Mouse (Mus musculus): ENCODE results near the gene Tnfrsf13c. TPM values are rescaled to one million over a fixed set of nuclear protein-coding genes. Genes with fewer than 3 reads are reported as not detected.
A peak's percentile ranks its signal among the peaks of the same experiment; 100 is the strongest.

Tnfrsf13c gene
- polyA plus RNA-seq (2015; fragmentation: Nextera tagmentation; extraction: Ambion mirVana): not detected in 2 replicates

GRCm38 (mm10) chr15:82223657-82224601, at the start of gene Tnfrsf13c:
Gene Tnfrsf13c, minus strand, starts transcription at chr15:82224369.

GRCm38 (mm10) chr15:82252097-82252496, 27.9 kb upstream of the Tnfrsf13c start, which contains the start of gene 1500009C09Rik:
Gene 1500009C09Rik, plus strand, starts transcription at chr15:82252397.

GRCm38 (mm10) chr15:82244115-82244804, 20.1 kb upstream of the Tnfrsf13c start, which contains the start of gene Cenpm:
Gene Cenpm, minus strand, starts transcription at chr15:82244748.

GRCm38 (mm10) chr15:82212752-82213063, 11.5 kb downstream of the Tnfrsf13c start, which contains the start of gene Shisa8:
Gene Shisa8, minus strand, starts transcription at chr15:82212815.

MicroRNAs within 50 kb of the gene (microRNA counts, 519-probe panel; counts per million panel counts)
- microRNA mmu-miR-33: 2,899 counts per million, percentile 42 among the panel's probes with 10 or more counts

Small RNAs within 50 kb of the gene (microRNA-seq; reads per million reads assigned to microRNA genes)
- 106 reads per million, percentile 48 among the genes with 10 or more reads in this experiment for gene Mir33

Other genes with a start within 250 kb of the Tnfrsf13c start
- not detected in 2 replicates for gene 1700029P11Rik, start 243.8 kb downstream of the Tnfrsf13c start, polyA plus RNA-seq (2015; fragmentation: Nextera tagmentation; extraction: Ambion mirVana)
- 31.5 and 34.8 TPM in 2 replicates for gene Xrcc6, start 236.5 kb downstream of the Tnfrsf13c start, polyA plus RNA-seq (2015; fragmentation: Nextera tagmentation; extraction: Ambion mirVana)
- gene Desi1, start 190.5 kb downstream of the Tnfrsf13c start, polyA plus RNA-seq (2015; fragmentation: Nextera tagmentation; extraction: Ambion mirVana): 15.0 and 17.9 TPM in 2 replicates
- gene Snu13, start 176.8 kb downstream of the Tnfrsf13c start, polyA plus RNA-seq (2015; fragmentation: Nextera tagmentation; extraction: Ambion mirVana): 127 and 135 TPM in 2 replicates
- not detected in 2 replicates for gene 4930407I10Rik, start 165.2 kb downstream of the Tnfrsf13c start, polyA plus RNA-seq (2015; fragmentation: Nextera tagmentation; extraction: Ambion mirVana)
- 0.31 and 0.35 TPM in 2 replicates for gene Mei1, start 154.4 kb downstream of the Tnfrsf13c start, polyA plus RNA-seq (2015; fragmentation: Nextera tagmentation; extraction: Ambion mirVana)
- 10.0 and 11.2 TPM in 2 replicates for gene Ccdc134, start 96.4 kb downstream of the Tnfrsf13c start, polyA plus RNA-seq (2015; fragmentation: Nextera tagmentation; extraction: Ambion mirVana)
- gene Srebf2, start 77.2 kb downstream of the Tnfrsf13c start, polyA plus RNA-seq (2015; fragmentation: Nextera tagmentation; extraction: Ambion mirVana): 109 and 175 TPM in 2 replicates
- gene Shisa8, start 11.6 kb downstream of the Tnfrsf13c start, polyA plus RNA-seq (2015; fragmentation: Nextera tagmentation; extraction: Ambion mirVana): 0.10 TPM in 1 of 2 replicates, not detected in the other
- 17.1 and 26.2 TPM in 2 replicates for gene Cenpm, start 20.4 kb upstream of the Tnfrsf13c start, polyA plus RNA-seq (2015; fragmentation: Nextera tagmentation; extraction: Ambion mirVana)
- not detected in 2 replicates for gene 1500009C09Rik, start 28.0 kb upstream of the Tnfrsf13c start, polyA plus RNA-seq (2015; fragmentation: Nextera tagmentation; extraction: Ambion mirVana)
- 0.48 and 0.78 TPM in 2 replicates for gene Sept3, start 50.5 kb upstream of the Tnfrsf13c start, polyA plus RNA-seq (2015; fragmentation: Nextera tagmentation; extraction: Ambion mirVana)
- gene Wbp2nl, start 74.6 kb upstream of the Tnfrsf13c start, polyA plus RNA-seq (2015; fragmentation: Nextera tagmentation; extraction: Ambion mirVana): 0.15 and 0.17 TPM in 2 replicates
- 44.2 and 45.4 TPM in 2 replicates for gene Naga, start 114.6 kb upstream of the Tnfrsf13c start, polyA plus RNA-seq (2015; fragmentation: Nextera tagmentation; extraction: Ambion mirVana)
- 10.8 and 11.1 TPM in 2 replicates for gene Pheta2, start 114.6 kb upstream of the Tnfrsf13c start, polyA plus RNA-seq (2015; fragmentation: Nextera tagmentation; extraction: Ambion mirVana)
- 237 and 251 TPM in 2 replicates for gene Smdt1, start 114.6 kb upstream of the Tnfrsf13c start, polyA plus RNA-seq (2015; fragmentation: Nextera tagmentation; extraction: Ambion mirVana)
- gene Ndufa6, start 130.0 kb upstream of the Tnfrsf13c start, polyA plus RNA-seq (2015; fragmentation: Nextera tagmentation; extraction: Ambion mirVana): 504 and 545 TPM in 2 replicates
- gene Cyp2d22, start 155.9 kb upstream of the Tnfrsf13c start, polyA plus RNA-seq (2015; fragmentation: Nextera tagmentation; extraction: Ambion mirVana): 8.6 and 12.0 TPM in 2 replicates
- gene Cyp2d11, start 169.7 kb upstream of the Tnfrsf13c start, polyA plus RNA-seq (2015; fragmentation: Nextera tagmentation; extraction: Ambion mirVana): not detected in 2 replicates
- gene Cyp2d10, start 182.8 kb upstream of the Tnfrsf13c start, polyA plus RNA-seq (2015; fragmentation: Nextera tagmentation; extraction: Ambion mirVana): 0.43 TPM in 1 of 2 replicates, not detected in the other
- gene Cyp2d9, start 209.1 kb upstream of the Tnfrsf13c start, polyA plus RNA-seq (2015; fragmentation: Nextera tagmentation; extraction: Ambion mirVana): 0.28 TPM in 1 of 2 replicates, not detected in the other